Mouse (Mus musculus) midbrain, embryonic 11.5 days (tissue): Measurements from ENCODE around the gene Gm10190. TPM values are rescaled to one million over a fixed set of nuclear protein-coding genes. Genes with fewer than 3 reads are reported as not detected.
"Not testable (repeated sequence)": the region's sequence is repeated elsewhere in the genome, so short reads cannot be mapped to it uniquely, and the experiment has no call there.

Experiments
- ATAC-seq: fragments of 200-750 bp; cut with Nextera tagmentation; 2 replicates; pipeline ENCODE4 v1.8.0; 2017; ENCODE audit warnings: moderate TSS enrichment, moderate library complexity; ENCODE audit not compliant: low FRiP score
- DNase-seq: peaks from one replicate; pipeline ENCODE4 v3.0.0; 2015; ENCODE audit warnings: low spot score; ENCODE audit errors: missing footprints
- H3K27ac ChIP-seq: fragments of 300-500 bp; sonication (generic); 2 replicates; pipeline ENCODE4 v1.5.1; 2014; ENCODE audit warnings: low read depth, low read length
- H3K27me3 ChIP-seq: fragments of 300-500 bp; sonication (generic); 2 replicates; pipeline ENCODE4 v1.6.1; 2014; ENCODE audit warnings: mild to moderate bottlenecking, low read length, moderate library complexity, mixed read lengths; ENCODE audit not compliant: control insufficient read depth, insufficient read depth
- H3K36me3 ChIP-seq: fragments of 300-500 bp; sonication (generic); 2 replicates; pipeline ENCODE4 v1.6.1; 2014; ENCODE audit warnings: mild to moderate bottlenecking, low read length, moderate library complexity, mixed read lengths; ENCODE audit not compliant: control insufficient read depth, insufficient read depth
- H3K4me1 ChIP-seq: fragments of 300-500 bp; sonication (generic); 2 replicates; pipeline ENCODE4 v1.6.1; 2014; ENCODE audit warnings: low read length; ENCODE audit not compliant: control insufficient read depth, insufficient read depth
- H3K4me2 ChIP-seq: fragments of 300-500 bp; sonication (generic); 2 replicates; pipeline ENCODE4 v1.6.1; 2014; ENCODE audit warnings: mild to moderate bottlenecking, moderate library complexity
- H3K4me3 ChIP-seq: fragments of 300-500 bp; sonication (generic); 2 replicates; pipeline ENCODE4 v1.5.1; 2014; ENCODE audit warnings: low read depth, low read length
- H3K9ac ChIP-seq: fragments of 300-500 bp; sonication (generic); 2 replicates; pipeline ENCODE4 v1.6.1; 2014; ENCODE audit warnings: low read length
- H3K9me3 ChIP-seq: fragments of 300-500 bp; sonication (generic); 2 replicates; pipeline ENCODE4 v1.6.1; 2016; ENCODE audit warnings: low read length; ENCODE audit not compliant: control insufficient read depth
- WGBS: fragments of 180-500 bp; shearing (Covaris S2); extraction: QIAGEN DNeasy Blood & Tissue Kit; methylation state at CpG from one replicate; pipeline ENCODE4 v1.1.7; 2014; 5-methylcytosine and 5-hydroxymethylcytosine counted together
- polyA plus RNA-seq: library from polyadenylated mRNA; unstranded; fragments of >200 nt; fragmentation: Nextera tagmentation; extraction: Ambion mirVana; gene quantifications from 2 replicates; pipeline ENCODE4 v1.2.1, GENCODE M21; 2014

Gene Gm10190
- polyA plus RNA-seq, 1 experiment from 2014 or later: 1.1 TPM

GRCm38 (mm10) chr17:80378386-80378785 lies 5.0 kb upstream of the Gm10190 start:
- peak; percentile 8 for DNase-seq
- not testable (repeated sequence) for H3K4me2 ChIP-seq, H3K9me3 ChIP-seq, H3K36me3 ChIP-seq, H3K9ac ChIP-seq, H3K4me1 ChIP-seq, H3K27ac ChIP-seq, H3K27me3 ChIP-seq, ATAC-seq, H3K4me3 ChIP-seq

- peaks cover 13% of the 10 kb centered on the region for H3K27me3 ChIP-seq
These were observed 370 bp upstream of the Gm10190 start for GRCm38 (mm10) chr17:80373726-80374096.

GRCm38 (mm10) chr17:80368606-80369005 lies 4.7 kb downstream of the Gm10190 start:
- Histone ChIP-seq H3K4me3 (no peak overlapping the region), H3K27me3 (peaks cover 4% of the 10 kb centered on the region; the same call in 1 of the 2 replicates), H3K9me3 (no peaks in the 10 kb centered on the region), H3K27ac (no peak overlapping the region), H3K9ac (no peak overlapping the region), H3K4me2 (no peak overlapping the region), H3K4me1 (peaks cover 2% of the 10 kb centered on the region; the same call in 1 of the 2 replicates), H3K36me3 (no peaks in the 10 kb centered on the region)
- 77% methylated on average over 9 of the region's 9 CpGs for WGBS
- ATAC-seq: no peak
- no peak for DNase-seq

More at GRCm38 (mm10) chr17:80373726-80374096, 370 bp upstream of the Gm10190 start:
- Histone ChIP-seq H3K4me3 (peak overlapping the region; percentile 41), H3K36me3 (no peaks in the 10 kb centered on the region), H3K4me2 (peak overlapping the region; percentile 67), H3K9ac (peak overlapping the region; percentile 78), H3K9me3 (no peaks in the 10 kb centered on the region; the same call in 1 of the 2 replicates), H3K27ac (no peak overlapping the region), H3K4me1 (peaks cover 2% of the 10 kb centered on the region; the same call in 1 of the 2 replicates)
- DNase-seq (peak; percentile 95), ATAC-seq (peak; percentile 86)
- WGBS: 22% methylated on average over 29 of the region's 29 CpGs

DNA sequence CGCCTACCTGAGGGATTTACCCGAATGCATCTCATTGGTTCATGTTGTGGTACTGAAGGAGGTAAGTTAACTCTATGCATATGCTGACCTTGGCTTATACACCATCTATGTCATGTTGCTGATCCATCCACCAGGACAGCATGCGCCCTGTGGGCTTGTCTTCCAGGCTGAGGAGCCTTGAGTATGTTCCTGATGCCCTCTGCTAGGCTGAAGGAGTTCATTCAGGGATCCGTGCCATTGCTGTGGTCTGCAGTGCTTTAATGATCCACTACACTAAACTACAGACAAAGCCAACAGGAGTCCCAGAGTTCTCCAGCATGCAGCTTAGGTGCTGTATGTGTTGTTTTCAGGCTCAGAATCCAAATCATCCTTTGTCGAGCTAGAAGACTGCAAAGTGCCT lies 6.1 kb downstream of the Gm10190 start:
- H3K9me3 ChIP-seq: no peaks in the 10 kb centered on the region
- H3K4me3 ChIP-seq: no peak overlapping the region
- DNase-seq: no peak
- WGBS: 94% methylated on average over 5 of the region's 5 CpGs
- H3K27ac ChIP-seq: no peak overlapping the region
- H3K36me3 ChIP-seq: no peaks in the 10 kb centered on the region
- H3K9ac ChIP-seq: no peak overlapping the region
- no peaks in the 10 kb centered on the region for H3K4me1 ChIP-seq
- ATAC-seq: no peak
- H3K4me2 ChIP-seq: no peak overlapping the region
- no peaks in the 10 kb centered on the region; the same call in 1 of the 2 replicates for H3K27me3 ChIP-seq

DNA sequence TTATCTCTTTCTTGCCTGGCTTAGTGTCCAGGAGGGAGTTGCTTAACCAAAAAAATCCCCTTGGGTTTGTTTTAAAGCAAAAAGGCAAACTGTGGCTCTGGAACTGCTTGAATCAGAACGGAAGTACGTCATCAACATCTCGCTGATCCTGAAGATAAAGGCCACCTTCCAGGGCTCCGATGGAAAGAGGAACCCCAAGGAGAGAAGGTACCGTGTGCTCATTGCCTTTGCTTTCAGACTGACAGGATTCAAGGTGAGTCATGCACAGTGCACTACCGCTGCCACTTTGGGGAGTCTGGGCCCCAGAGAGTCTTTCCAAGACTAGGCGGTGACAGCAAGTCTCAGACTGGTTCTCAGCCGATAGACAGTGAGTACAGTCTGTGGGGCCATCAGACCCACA lies 13.1 kb downstream of the Gm10190 start:
- H3K27ac ChIP-seq: no peak overlapping the region
- H3K4me3 ChIP-seq: no peak overlapping the region
- no peaks in the 10 kb centered on the region for H3K9me3 ChIP-seq
- no peaks in the 10 kb centered on the region for H3K27me3 ChIP-seq
- H3K4me1 ChIP-seq: no peaks in the 10 kb centered on the region
- DNase-seq: no peak
- no peaks in the 10 kb centered on the region for H3K36me3 ChIP-seq
- 91% methylated on average over 8 of the region's 8 CpGs for WGBS
- H3K9ac ChIP-seq: no peak overlapping the region
- H3K4me2 ChIP-seq: no peak overlapping the region
- ATAC-seq: no peak

DNA sequence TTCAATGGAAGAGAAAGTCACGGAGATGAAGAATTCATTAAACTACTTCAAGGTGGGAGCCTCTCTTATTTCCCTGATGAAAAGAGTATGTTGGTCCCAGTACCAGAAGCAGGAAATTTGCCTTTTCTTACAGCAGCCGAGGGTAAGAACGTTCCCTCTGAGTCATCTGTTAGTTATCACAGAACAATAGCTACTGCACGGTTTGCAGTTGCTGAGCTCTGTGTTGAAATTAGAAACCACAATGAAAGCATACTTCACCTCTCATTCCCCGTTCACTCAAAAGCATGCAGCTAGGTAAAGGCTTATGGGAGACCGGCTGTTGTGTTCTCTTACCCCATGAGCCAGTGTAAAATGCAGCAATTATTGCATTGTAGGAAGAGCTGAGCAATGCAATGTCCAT lies 26.1 kb downstream of the Gm10190 start:
- 43% methylated on average over 6 of the region's 6 CpGs for WGBS
- DNase-seq: no peak
- Histone ChIP-seq H3K36me3 (no peaks in the 10 kb centered on the region), H3K27ac (no peak overlapping the region), H3K4me2 (no peak overlapping the region), H3K4me1 (no peaks in the 10 kb centered on the region), H3K9me3 (no peaks in the 10 kb centered on the region), H3K9ac (no peak overlapping the region), H3K4me3 (no peak overlapping the region), H3K27me3 (no peaks in the 10 kb centered on the region)
- ATAC-seq: no peak

DNA sequence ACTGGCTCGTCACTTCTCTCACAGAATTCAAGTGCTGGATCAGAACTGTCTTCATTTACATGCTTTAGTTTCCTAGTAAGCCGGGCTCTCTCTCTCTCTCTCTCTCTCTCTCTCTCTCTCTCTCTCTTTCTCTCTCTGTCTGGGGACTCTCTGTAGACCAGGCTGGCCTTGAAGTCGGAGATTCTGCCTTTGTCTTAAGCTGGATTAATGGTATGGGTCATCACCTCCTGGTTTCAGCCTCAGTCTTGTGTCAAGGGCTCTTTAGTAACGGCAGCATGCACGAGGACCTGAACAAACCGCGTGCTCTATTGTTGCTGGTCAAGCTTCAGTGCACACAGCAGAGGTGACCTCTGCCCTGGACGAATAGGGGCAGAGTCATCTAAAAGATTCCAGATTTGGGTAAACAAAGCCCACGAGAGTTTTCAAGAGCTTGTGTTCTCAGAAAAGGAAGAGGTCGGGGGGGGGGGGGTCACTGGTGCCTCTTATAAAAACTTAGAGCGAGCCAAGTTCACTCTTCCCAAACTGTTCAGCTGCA lies 26.7 kb downstream of the Gm10190 start:
- Histone ChIP-seq H3K9me3 (no peaks in the 10 kb centered on the region), H3K4me2 (no peak overlapping the region), H3K27ac (no peak overlapping the region), H3K36me3 (no peaks in the 10 kb centered on the region), H3K27me3 (no peaks in the 10 kb centered on the region), H3K9ac (no peak overlapping the region), H3K4me3 (no peak overlapping the region), H3K4me1 (no peaks in the 10 kb centered on the region)
- ATAC-seq (peak; percentile 70; the same call in 1 of the 2 replicates), DNase-seq (peak; percentile 90)
- 14% methylated on average over 11 of the region's 11 CpGs for WGBS

DNA sequence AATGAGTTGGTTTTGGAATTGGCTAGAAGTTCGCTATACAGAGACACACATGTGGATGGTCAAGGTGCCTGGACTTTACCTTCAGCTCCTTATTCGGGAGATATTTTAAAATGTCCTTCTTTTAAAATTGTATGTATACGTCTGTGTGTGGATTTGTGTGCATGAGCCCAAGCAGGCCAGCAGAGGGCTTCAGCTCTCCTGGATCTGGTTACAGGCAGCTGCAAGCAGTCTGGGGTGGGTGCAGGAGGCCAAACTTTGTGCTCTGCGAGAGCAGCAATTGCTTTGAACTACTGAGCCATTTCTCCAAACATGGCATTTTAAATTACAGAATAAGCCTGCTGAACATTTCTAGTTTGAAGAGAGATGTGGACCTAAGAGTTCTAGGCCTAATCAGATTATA lies 28.1 kb downstream of the Gm10190 start:
- 85% methylated on average over 4 of the region's 4 CpGs for WGBS
- ATAC-seq (no peak), DNase-seq (no peak)
- Histone ChIP-seq H3K4me1 (no peaks in the 10 kb centered on the region), H3K9me3 (no peaks in the 10 kb centered on the region), H3K9ac (no peak overlapping the region), H3K27me3 (no peaks in the 10 kb centered on the region), H3K27ac (no peak overlapping the region), H3K4me2 (no peak overlapping the region), H3K36me3 (no peaks in the 10 kb centered on the region), H3K4me3 (no peak overlapping the region)

- ATAC-seq (no peak), DNase-seq (no peak)
- H3K9ac ChIP-seq: no peak overlapping the region
- no peaks in the 10 kb centered on the region for H3K27me3 ChIP-seq
- 89% methylated on average over 2 of the region's 2 CpGs for WGBS
- H3K4me1 ChIP-seq: no peaks in the 10 kb centered on the region
- no peak overlapping the region for H3K4me2 ChIP-seq
- H3K36me3 ChIP-seq: no peaks in the 10 kb centered on the region
- no peak overlapping the region for H3K4me3 ChIP-seq
- no peak overlapping the region for H3K27ac ChIP-seq
- no peaks in the 10 kb centered on the region for H3K9me3 ChIP-seq
These were observed 41.0 kb downstream of the Gm10190 start for GRCm38 (mm10) chr17:80332386-80332785.
